Mouse (Mus musculus) hindbrain, postnatal 0 days (tissue): ENCODE data around the gene Olfr1342. TPM values are rescaled to one million over a fixed set of nuclear protein-coding genes. Genes with fewer than 3 reads are reported as not detected.

Experiments
- ATAC-seq: fragments of 200-750 bp; cut with Nextera tagmentation; 2 replicates; pipeline ENCODE4 v1.8.0; 2017; ENCODE audit warnings: mild to moderate bottlenecking, moderate TSS enrichment, moderate library complexity
- DNase-seq: peaks from one replicate; pipeline ENCODE4 v3.0.0-alpha.2; 2015; ENCODE audit warnings: low spot score
- H3K27ac ChIP-seq: fragments of 300-500 bp; sonication (generic); 2 replicates; pipeline ENCODE4 v1.5.1; 2014; ENCODE audit warnings: mild to moderate bottlenecking
- H3K27me3 ChIP-seq: fragments of 300-500 bp; sonication (generic); 2 replicates; pipeline ENCODE4 v1.6.1; 2014; ENCODE audit warnings: low read length, mixed read lengths; ENCODE audit not compliant: insufficient read depth
- H3K36me3 ChIP-seq: fragments of 300-500 bp; sonication (generic); 2 replicates; pipeline ENCODE4 v1.6.1; 2014; ENCODE audit warnings: low read length, mixed read lengths; ENCODE audit not compliant: insufficient read depth
- H3K4me1 ChIP-seq: fragments of 300-500 bp; sonication (generic); 2 replicates; pipeline ENCODE4 v1.6.1; 2014; ENCODE audit warnings: antibody characterized with exemption, low read length, mixed read lengths; ENCODE audit not compliant: insufficient read depth
- H3K4me2 ChIP-seq: fragments of 300-500 bp; sonication (generic); 2 replicates; pipeline ENCODE4 v1.6.1; 2014; ENCODE audit warnings: low read depth, mild to moderate bottlenecking, low read length, moderate library complexity, mixed read lengths
- H3K4me3 ChIP-seq: fragments of 300-500 bp; sonication (generic); 2 replicates; pipeline ENCODE4 v1.5.1; 2014; ENCODE audit warnings: low read length
- H3K9ac ChIP-seq: fragments of 300-500 bp; sonication (generic); replicated peaks from 2 replicates; pipeline ENCODE4 v1.6.1; 2014; ENCODE audit warnings: mild to moderate bottlenecking, low read length, moderate library complexity, mixed read lengths
- H3K9me3 ChIP-seq: fragments of 300-500 bp; sonication (generic); 2 replicates; pipeline ENCODE4 v1.6.1; 2016; ENCODE audit warnings: low read length, mixed read lengths
- CTCF ChIP-seq: IDR thresholded peaks from 2 replicates; pipeline ENCODE4 v1.5.1; 2016; ENCODE audit warnings: antibody characterized with exemption, control low read depth, low read depth
- WGBS: fragments of 180-500 bp; shearing (Covaris S2); extraction: QIAGEN DNeasy Blood & Tissue Kit; methylation state at CpG from one replicate; pipeline ENCODE4 v1.1.7; 2014; 5-methylcytosine and 5-hydroxymethylcytosine counted together
- polyA plus RNA-seq: library from polyadenylated mRNA; unstranded; fragments of >200 nt; fragmentation: Nextera tagmentation; extraction: Ambion mirVana; gene quantifications from 2 replicates; pipeline ENCODE4 v1.2.1, GENCODE M21; 2015
- total RNA-seq: library from RNA; depleted of rRNA; stranded (reverse); fragments of >200 nt; gene quantifications from 2 replicates; pipeline ENCODE4 v1.2.3, GENCODE M21; 2014; rRNA removed

Olfr1342 gene
- not detected in 2 replicates for total RNA-seq
- polyA plus RNA-seq = 0.04 TPM in 1 of 2 replicates, not detected in the other

DNA sequence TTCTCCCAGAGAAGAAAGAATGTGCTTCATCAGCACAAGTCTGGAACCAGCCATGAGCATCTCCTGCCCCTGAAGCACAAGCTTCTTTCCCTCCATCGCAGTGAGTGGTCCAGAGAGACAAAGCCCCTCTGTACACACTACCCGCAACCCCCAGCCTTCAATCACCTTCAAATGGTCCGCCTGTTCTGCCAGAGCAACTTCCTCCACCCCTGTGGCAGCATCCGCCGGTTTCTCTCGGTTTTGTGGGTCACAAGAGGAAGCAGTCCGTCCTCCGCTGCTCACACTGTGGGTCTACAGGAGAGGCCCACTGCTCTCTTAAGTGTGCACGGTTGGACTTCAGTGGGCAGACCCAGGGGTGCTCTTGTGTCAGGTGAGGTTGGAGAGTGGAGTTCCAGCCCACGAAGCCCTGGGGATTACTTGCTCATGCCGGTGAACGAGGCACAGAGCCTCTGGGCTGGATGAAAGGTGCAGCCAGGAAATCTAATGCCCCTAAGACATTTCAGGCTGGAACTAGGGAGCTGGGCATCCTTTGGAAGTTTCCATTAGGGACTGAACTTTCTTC is at the start of gene Olfr1342:
TSS of gene Olfr1342 (minus strand) at position 345 of the 562 bp plus-strand sequence.
- H3K4me3 ChIP-seq = no peak within 1 kb of the TSS
- 48% methylated on average over 12 of the region's 12 CpGs for WGBS
- no peaks in the 10 kb centered on the region for H3K36me3 ChIP-seq
- no peak within 1 kb of the TSS for H3K9ac ChIP-seq
- H3K27me3 ChIP-seq = no peaks in the 10 kb centered on the region
- DNase-seq = no peak
- H3K9me3 ChIP-seq = no peaks in the 10 kb centered on the region
- no peak for ATAC-seq
- no peak for TF ChIP-seq CTCF
- no peaks in the 10 kb centered on the region for H3K4me1 ChIP-seq
- H3K4me2 ChIP-seq = no peak within 1 kb of the TSS
- no peak within 1 kb of the TSS for H3K27ac ChIP-seq

DNA sequence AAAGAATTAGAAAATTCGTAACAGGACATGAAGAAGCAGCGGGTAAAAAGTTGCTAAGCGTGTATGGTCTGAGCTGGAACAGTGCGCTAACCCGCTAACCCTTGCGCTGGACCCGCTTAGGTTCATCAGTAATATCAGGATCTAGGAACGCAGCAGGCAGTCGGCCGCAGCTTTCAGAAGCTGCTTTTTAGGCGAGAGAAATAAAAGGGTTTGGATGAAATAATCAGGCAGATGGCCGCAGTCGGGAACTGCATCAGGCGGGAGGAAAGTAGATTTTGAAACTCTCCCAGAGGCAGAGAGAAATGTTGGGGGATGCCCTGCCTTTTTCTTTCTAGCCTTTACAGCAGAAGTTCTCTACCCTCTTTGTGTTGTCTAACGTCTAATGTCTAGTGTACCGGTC is 49.3 kb upstream of the Olfr1342 start:
- 5% methylated on average over 16 of the region's 16 CpGs for WGBS

DNA sequence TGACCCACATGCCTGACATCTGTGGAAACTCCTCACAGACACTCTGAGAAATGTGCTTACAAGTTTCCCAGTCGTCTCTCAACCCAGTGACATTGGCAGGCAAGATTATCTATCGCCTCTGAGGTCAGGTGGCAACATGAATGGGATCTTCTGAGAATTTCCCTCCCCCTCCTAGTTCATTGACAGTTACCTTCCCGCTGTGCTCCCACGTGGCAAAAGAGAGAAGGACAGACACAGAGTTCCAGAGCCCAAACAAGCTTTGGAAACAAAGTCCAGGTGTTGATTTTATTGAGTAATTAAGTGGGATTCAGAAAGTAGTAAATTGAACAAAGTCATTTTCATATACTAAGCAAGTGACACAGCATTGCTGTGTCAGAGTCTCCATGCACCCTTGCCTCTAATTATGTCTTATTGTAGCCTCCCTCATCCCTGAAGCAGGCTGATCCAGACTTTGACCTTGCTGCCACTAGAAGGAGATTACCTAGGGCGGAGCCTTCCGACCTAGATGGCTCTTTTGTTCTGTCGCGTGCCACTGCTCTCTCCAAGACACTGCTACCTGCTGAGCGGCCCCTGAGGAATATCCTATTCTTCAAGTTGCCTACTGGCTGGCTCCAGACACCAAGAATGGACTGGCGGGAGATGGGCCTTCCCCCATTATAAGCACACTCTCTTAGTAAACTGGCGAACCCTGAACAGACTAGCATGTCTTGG is 48.6 kb upstream of the Olfr1342 start:
- Histone ChIP-seq H3K4me3 (no peak overlapping the region), H3K27me3 (no peaks in the 10 kb centered on the region), H3K9ac (no peak overlapping the region), H3K27ac (no peak overlapping the region), H3K4me1 (no peaks in the 10 kb centered on the region), H3K4me2 (no peak overlapping the region), H3K36me3 (no peaks in the 10 kb centered on the region), H3K9me3 (0 out of 2 replicates have a peak, but pooled peaks cover under 1% of the 10 kb centered on the region)
- ATAC-seq = no peak
- TF ChIP-seq CTCF = no peak
- no peak for DNase-seq
- 10% methylated on average over 11 of the region's 11 CpGs for WGBS

More for the DNA sequence above, 49.3 kb upstream of the Olfr1342 start:
- ATAC-seq = no peak
- no peak overlapping the region for H3K4me3 ChIP-seq
- no peaks in the 10 kb centered on the region for H3K27me3 ChIP-seq
- 0 out of 2 replicates have a peak, but pooled peaks cover 4% of the 10 kb centered on the region for H3K9me3 ChIP-seq
- H3K4me2 ChIP-seq = peak overlapping the region; percentile 34
- no peaks in the 10 kb centered on the region for H3K4me1 ChIP-seq
- DNase-seq = peak; percentile 41
- H3K9ac ChIP-seq = no peak overlapping the region
- TF ChIP-seq CTCF = no peak
- no peak overlapping the region for H3K27ac ChIP-seq
- no peaks in the 10 kb centered on the region for H3K36me3 ChIP-seq

DNA sequence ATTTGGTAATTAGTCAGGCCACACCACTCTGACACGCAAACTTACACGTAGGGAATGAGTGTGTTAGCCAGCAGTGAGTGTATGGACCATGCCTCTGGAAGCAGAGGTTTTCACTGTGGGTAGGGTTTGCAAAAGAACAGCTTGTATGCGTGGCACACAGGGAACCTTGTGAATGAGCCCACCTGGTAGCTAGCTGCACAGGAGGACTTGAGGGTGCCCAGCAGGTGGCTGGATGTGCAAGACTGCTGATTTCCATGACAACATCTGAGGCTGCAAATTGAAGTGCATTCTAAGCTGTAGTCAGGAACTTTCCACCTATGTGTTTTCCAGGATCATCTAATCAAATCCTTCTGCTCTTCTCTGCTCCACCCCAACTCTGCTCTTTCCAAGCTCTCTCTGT is 47.0 kb upstream of the Olfr1342 start:
- H3K27ac ChIP-seq = no peak overlapping the region

DNA sequence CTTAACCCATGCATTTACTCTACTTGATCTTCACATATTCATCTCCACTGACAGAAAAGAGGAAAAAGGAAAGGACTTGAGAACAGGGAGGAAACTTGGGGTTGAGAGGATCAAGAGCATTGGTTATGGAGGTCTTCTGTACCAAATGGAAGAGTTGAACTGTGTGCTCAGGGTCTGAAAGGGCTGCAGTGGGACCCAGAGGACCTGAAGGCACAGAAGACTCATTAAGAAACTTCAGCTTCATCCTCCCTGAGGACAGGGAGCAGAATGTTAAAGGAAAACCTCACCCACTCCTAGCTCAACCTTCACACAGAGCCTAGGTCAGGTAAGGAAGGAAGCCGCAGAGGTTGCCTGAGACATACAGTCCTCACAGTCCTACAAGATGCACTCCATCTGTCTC is 39.3 kb upstream of the Olfr1342 start, which contains the start of gene Olfr1339:
TSS of gene Olfr1339 (plus strand) at position 301 of the 400 bp plus-strand sequence.
- no peak within 1 kb of the TSS for H3K27ac ChIP-seq
- no peaks in the 10 kb centered on the region for H3K36me3 ChIP-seq
- DNase-seq (no peak), ATAC-seq (no peak)
- TF ChIP-seq CTCF = no peak
- no peak within 1 kb of the TSS for H3K4me2 ChIP-seq
- H3K27me3 ChIP-seq = no peaks in the 10 kb centered on the region
- H3K9ac ChIP-seq = no peak within 1 kb of the TSS
- H3K9me3 ChIP-seq = no peaks in the 10 kb centered on the region
- no peak within 1 kb of the TSS for H3K4me3 ChIP-seq
- no peaks in the 10 kb centered on the region for H3K4me1 ChIP-seq
- WGBS = 100% methylated on average over 1 of the region's 1 CpGs

More for the DNA sequence above, 47.0 kb upstream of the Olfr1342 start:
- DNase-seq (no peak), ATAC-seq (no peak)
- no peak overlapping the region for H3K9ac ChIP-seq
- no peak for TF ChIP-seq CTCF
- no peak overlapping the region for H3K4me2 ChIP-seq
- 65% methylated on average over 3 of the region's 3 CpGs for WGBS
- no peak overlapping the region for H3K4me3 ChIP-seq
- H3K4me1 ChIP-seq = no peaks in the 10 kb centered on the region
- H3K36me3 ChIP-seq = no peaks in the 10 kb centered on the region
- H3K27me3 ChIP-seq = no peaks in the 10 kb centered on the region
- no peaks in the 10 kb centered on the region for H3K9me3 ChIP-seq

DNA sequence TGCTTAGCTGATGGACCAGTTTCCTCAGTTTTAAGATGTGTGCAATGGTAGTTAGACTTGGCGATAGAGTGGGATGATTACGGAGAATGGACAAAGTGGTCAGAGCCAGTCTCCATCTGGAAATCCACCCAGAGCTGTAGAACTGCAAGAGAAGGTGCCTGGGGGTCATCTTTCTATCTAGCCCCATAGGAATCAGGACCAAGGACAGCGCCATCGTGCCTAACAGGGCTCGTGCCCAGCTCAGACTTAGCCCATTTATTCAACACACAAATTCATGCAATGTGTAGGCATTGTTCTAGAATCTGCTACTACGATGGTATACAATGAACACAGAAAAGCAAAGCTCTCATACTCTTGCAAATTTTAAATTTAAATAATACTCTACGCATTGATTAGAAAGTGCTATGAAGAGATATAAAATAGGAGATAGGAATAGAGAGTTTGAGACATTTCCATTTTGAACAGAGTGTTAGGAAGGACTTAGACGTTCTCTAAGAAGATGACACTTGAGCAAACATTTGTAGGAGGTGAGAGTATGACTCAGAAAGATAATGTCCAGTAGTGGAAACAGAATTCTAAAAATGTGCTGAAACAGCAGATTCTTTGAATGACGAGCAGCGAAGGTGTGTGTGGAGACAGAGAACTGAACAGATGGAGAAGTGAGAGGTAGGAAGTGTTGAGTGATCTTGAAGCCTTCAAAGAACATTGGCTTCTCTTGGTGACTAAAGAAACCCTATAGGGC is 29.4 kb upstream of the Olfr1342 start:
- no peak for ATAC-seq
- no peak for DNase-seq
- Histone ChIP-seq H3K9me3 (no peaks in the 10 kb centered on the region), H3K27me3 (no peaks in the 10 kb centered on the region), H3K36me3 (no peaks in the 10 kb centered on the region), H3K9ac (no peak overlapping the region), H3K27ac (no peak overlapping the region), H3K4me2 (no peak overlapping the region), H3K4me3 (no peak overlapping the region), H3K4me1 (no peaks in the 10 kb centered on the region)
- WGBS = 57% methylated on average over 10 of the region's 10 CpGs
- TF ChIP-seq CTCF = no peak
